Mouse (Mus musculus) embryonic fibroblast, embryonic 13.5 days (primary cell): Measurements from ENCODE around the gene Pdia5.

Source experiments
- CTCF ChIP-seq: IDR thresholded peaks from 2 replicates; pipeline ENCODE4 v1.5.1; 2011; ENCODE audit warnings: mild to moderate bottlenecking, control low read depth, low read length, moderate library complexity, borderline replicate concordance; ENCODE audit not compliant: insufficient read depth
- POLR2A ChIP-seq: IDR thresholded peaks from 2 replicates; pipeline ENCODE4 v1.6.1; 2011; ENCODE audit warnings: low read depth, mild to moderate bottlenecking, control low read depth, low read length, moderate library complexity

GRCm38 (mm10) chr16:35363150-35364062, 127.3 kb downstream of the Pdia5 start, which contains the start of gene Sec22a:
- TF ChIP-seq POLR2A (peak; percentile 77), CTCF (no peak)
